Mouse (Mus musculus): ENCODE measurements at regions not wholly inside any gene's neighbourhood (a gene's known extent, or its start where the extent isn't known, plus 50 kb on each side); places are given as distances from the start of the nearest gene placed in this dataset.
A peak's percentile ranks its signal among the peaks of the same experiment; 100 is the strongest.

GRCm38 (mm10) chr19:23044510-23045464, 96.2 kb upstream of the Klf9 start:
- no peaks in the 10 kb centered on the region for H3K4me1 ChIP-seq
- H3K4me2 ChIP-seq (replicated peaks): peak overlapping the region; percentile 18; the same call in 1 of the 2 replicates
- no peak for ATAC-seq (ENCODE audit: insufficient number of reproducible peaks, low FRiP score, low TSS enrichment, low read depth)
- no peak overlapping the region for H3K4me3 ChIP-seq (replicated peaks)
- H3K27ac ChIP-seq (replicated peaks): no peak overlapping the region
- no peaks in the 10 kb centered on the region for H3K27me3 ChIP-seq
- H3K9ac ChIP-seq: no peak overlapping the region
- no peaks in the 10 kb centered on the region for H3K9me3 ChIP-seq (replicated peaks)
- H3K36me3 ChIP-seq: no peaks in the 10 kb centered on the region
- WGBS: 47% methylated on average over 16 of the region's 16 CpGs

- H3K9me3 ChIP-seq (replicated peaks): no peaks in the 10 kb centered on the region
- H3K9ac ChIP-seq: no peak overlapping the region
- H3K27ac ChIP-seq (replicated peaks): no peak overlapping the region
- no peak for ATAC-seq (ENCODE audit: insufficient number of reproducible peaks, low FRiP score, low TSS enrichment, low read depth)
- no peak overlapping the region for H3K4me2 ChIP-seq (replicated peaks)
- H3K4me1 ChIP-seq: no peaks in the 10 kb centered on the region
- H3K27me3 ChIP-seq: no peaks in the 10 kb centered on the region
- H3K4me3 ChIP-seq (replicated peaks): no peak overlapping the region
- no peaks in the 10 kb centered on the region for H3K36me3 ChIP-seq
- WGBS: 91% methylated on average over 4 of the region's 4 CpGs
These were observed 89.6 kb upstream of the Klf9 start for GRCm38 (mm10) chr19:23051456-23051855.

- WGBS: 70% methylated on average over 4 of the region's 4 CpGs
- no peak overlapping the region for H3K4me2 ChIP-seq (replicated peaks)
- no peak overlapping the region for H3K27ac ChIP-seq (replicated peaks)
- H3K27me3 ChIP-seq: no peaks in the 10 kb centered on the region
- H3K9me3 ChIP-seq (replicated peaks): no peaks in the 10 kb centered on the region
- H3K36me3 ChIP-seq: no peaks in the 10 kb centered on the region
- peaks cover 15% of the 10 kb centered on the region for H3K4me1 ChIP-seq
- H3K4me3 ChIP-seq (replicated peaks): no peak overlapping the region
- no peak overlapping the region for H3K9ac ChIP-seq
- no peak for ATAC-seq (ENCODE audit: insufficient number of reproducible peaks, low FRiP score, low TSS enrichment, low read depth)
These were observed 86.6 kb upstream of the Klf9 start for GRCm38 (mm10) chr19:23054440-23054839.

- 67% methylated on average over 5 of the region's 5 CpGs for WGBS
- H3K4me2 ChIP-seq (replicated peaks): peak overlapping the region; percentile 51
- H3K27ac ChIP-seq (replicated peaks): peak overlapping the region; percentile 78
- ATAC-seq (ENCODE audit: insufficient number of reproducible peaks, low FRiP score, low TSS enrichment, low read depth): no peak
- no peaks in the 10 kb centered on the region for H3K36me3 ChIP-seq
- no peaks in the 10 kb centered on the region for H3K9me3 ChIP-seq (replicated peaks)
- peaks cover 15% of the 10 kb centered on the region for H3K4me1 ChIP-seq
- H3K27me3 ChIP-seq: no peaks in the 10 kb centered on the region
- no peak overlapping the region for H3K9ac ChIP-seq
- H3K4me3 ChIP-seq (replicated peaks): 0 out of 2 replicates have a peak overlapping the region, but pooled peaks have one; percentile 29
These were observed 84.9 kb upstream of the Klf9 start for GRCm38 (mm10) chr19:23055916-23056805.

- 3% methylated on average over 32 of the region's 32 CpGs for WGBS
- Histone ChIP-seq H3K9ac (no peak overlapping the region), H3K4me2 (replicated peaks) (peak overlapping the region; percentile 51), H3K9me3 (replicated peaks) (no peaks in the 10 kb centered on the region), H3K27me3 (no peaks in the 10 kb centered on the region), H3K36me3 (no peaks in the 10 kb centered on the region), H3K4me1 (peaks cover 15% of the 10 kb centered on the region), H3K4me3 (replicated peaks) (peak overlapping the region; percentile 29), H3K27ac (replicated peaks) (peak overlapping the region; percentile 78)
- peak; percentile 87 for ATAC-seq (ENCODE audit: insufficient number of reproducible peaks, low FRiP score, low TSS enrichment, low read depth)
These were observed 83.9 kb upstream of the Klf9 start for GRCm38 (mm10) chr19:23056851-23057707.

GRCm38 (mm10) chr19:23057739-23058501, 83.1 kb upstream of the Klf9 start:
- no peaks in the 10 kb centered on the region for H3K9me3 ChIP-seq (replicated peaks)
- H3K4me2 ChIP-seq (replicated peaks): peak overlapping the region; percentile 51
- H3K4me1 ChIP-seq: peaks cover 15% of the 10 kb centered on the region
- H3K9ac ChIP-seq: no peak overlapping the region
- H3K27ac ChIP-seq (replicated peaks): peak overlapping the region; percentile 78
- no peaks in the 10 kb centered on the region for H3K27me3 ChIP-seq
- 32% methylated on average over 11 of the region's 11 CpGs for WGBS
- ATAC-seq (ENCODE audit: insufficient number of reproducible peaks, low FRiP score, low TSS enrichment, low read depth): 0 out of 2 replicates have a peak, but pooled peaks have one; percentile 8
- no peaks in the 10 kb centered on the region for H3K36me3 ChIP-seq
- H3K4me3 ChIP-seq (replicated peaks): peak overlapping the region; percentile 29

- Histone ChIP-seq H3K36me3 (no peaks in the 10 kb centered on the region), H3K9me3 (replicated peaks) (no peaks in the 10 kb centered on the region), H3K4me3 (replicated peaks) (no peak overlapping the region), H3K4me1 (peaks cover 15% of the 10 kb centered on the region), H3K27ac (replicated peaks) (no peak overlapping the region; the same call in 1 of the 2 replicates), H3K9ac (no peak overlapping the region), H3K4me2 (replicated peaks) (no peak overlapping the region), H3K27me3 (no peaks in the 10 kb centered on the region)
- 49% methylated on average over 4 of the region's 4 CpGs for WGBS
- no peak for ATAC-seq (ENCODE audit: insufficient number of reproducible peaks, low FRiP score, low TSS enrichment, low read depth)
These were observed 82.5 kb upstream of the Klf9 start for GRCm38 (mm10) chr19:23058502-23058900.

GRCm38 (mm10) chr19:23061081-23061640, 79.9 kb upstream of the Klf9 start:
- Histone ChIP-seq H3K4me2 (replicated peaks) (no peak overlapping the region), H3K36me3 (no peaks in the 10 kb centered on the region), H3K4me1 (peaks cover 15% of the 10 kb centered on the region), H3K9me3 (replicated peaks) (no peaks in the 10 kb centered on the region), H3K4me3 (replicated peaks) (no peak overlapping the region), H3K27ac (replicated peaks) (no peak overlapping the region), H3K9ac (no peak overlapping the region), H3K27me3 (no peaks in the 10 kb centered on the region)
- 77% methylated on average over 9 of the region's 9 CpGs for WGBS
- ATAC-seq (ENCODE audit: insufficient number of reproducible peaks, low FRiP score, low TSS enrichment, low read depth): no peak

- Histone ChIP-seq H3K27ac (replicated peaks) (no peak overlapping the region), H3K4me2 (replicated peaks) (no peak overlapping the region), H3K27me3 (no peaks in the 10 kb centered on the region), H3K36me3 (no peaks in the 10 kb centered on the region), H3K4me1 (peaks cover 13% of the 10 kb centered on the region), H3K9me3 (replicated peaks) (no peaks in the 10 kb centered on the region), H3K4me3 (replicated peaks) (no peak overlapping the region), H3K9ac (no peak overlapping the region)
- WGBS: 74% methylated on average over 2 of the region's 2 CpGs
- no peak for ATAC-seq (ENCODE audit: insufficient number of reproducible peaks, low FRiP score, low TSS enrichment, low read depth)
These were observed 79.1 kb upstream of the Klf9 start for GRCm38 (mm10) chr19:23061906-23062305.

GRCm38 (mm10) chr19:23062851-23063250, 78.2 kb upstream of the Klf9 start:
- Histone ChIP-seq H3K4me3 (replicated peaks) (no peak overlapping the region), H3K9me3 (replicated peaks) (no peaks in the 10 kb centered on the region), H3K27me3 (no peaks in the 10 kb centered on the region), H3K36me3 (no peaks in the 10 kb centered on the region), H3K9ac (no peak overlapping the region), H3K27ac (replicated peaks) (no peak overlapping the region), H3K4me2 (replicated peaks) (no peak overlapping the region), H3K4me1 (peaks cover 4% of the 10 kb centered on the region)
- 89% methylated on average over 5 of the region's 5 CpGs for WGBS
- no peak for ATAC-seq (ENCODE audit: insufficient number of reproducible peaks, low FRiP score, low TSS enrichment, low read depth)
